Mouse (Mus musculus): ENCODE measurements at regions not wholly inside any gene's neighbourhood (a gene's known extent, or its start where the extent isn't known, plus 50 kb on each side); places are given as distances from the start of the nearest gene placed in this dataset.

DNA sequence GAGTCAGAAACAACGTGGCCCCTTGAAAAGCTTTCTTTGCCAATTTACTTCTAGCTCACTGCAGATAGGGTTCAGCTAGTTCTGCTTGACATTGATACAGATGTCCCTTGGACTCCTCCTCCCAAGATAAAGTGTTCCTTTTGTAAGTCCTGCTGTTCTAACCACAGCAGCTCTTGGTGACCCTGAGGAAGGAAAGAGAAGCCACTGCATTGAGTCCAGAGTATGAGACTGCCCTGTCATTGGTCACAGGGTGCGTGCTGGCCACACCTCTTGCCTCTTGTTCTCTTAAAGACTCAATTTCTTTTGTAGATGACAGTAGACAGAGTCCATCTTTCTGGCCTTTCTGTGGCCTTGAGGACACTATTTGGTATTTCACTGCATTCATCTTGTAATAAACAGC lies 74.7 kb upstream of the Zc3h12c start:
- DNase-seq (ENCODE audit: low read depth, low spot score), result no peak

DNA sequence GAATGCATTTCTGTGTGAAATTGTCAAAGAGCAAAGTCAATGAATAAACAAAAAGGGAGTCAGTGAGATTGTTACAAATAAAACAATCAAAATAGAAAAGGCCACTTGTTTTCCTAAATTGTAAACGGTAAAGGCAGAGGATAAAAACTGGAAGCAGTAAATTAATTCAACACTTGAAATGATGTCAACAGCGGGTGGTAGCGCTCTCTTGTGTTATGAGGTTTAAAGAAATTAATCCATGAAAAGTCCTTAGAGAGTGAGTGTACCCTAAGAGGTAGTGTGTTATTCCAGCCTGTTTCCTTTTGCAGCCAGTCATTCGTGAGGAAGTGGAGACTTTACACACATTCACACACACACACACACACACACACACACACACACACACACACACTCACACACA lies 73.2 kb upstream of the Zc3h12c start:
- no peak for DNase-seq (ENCODE audit: low read depth, low spot score)

DNA sequence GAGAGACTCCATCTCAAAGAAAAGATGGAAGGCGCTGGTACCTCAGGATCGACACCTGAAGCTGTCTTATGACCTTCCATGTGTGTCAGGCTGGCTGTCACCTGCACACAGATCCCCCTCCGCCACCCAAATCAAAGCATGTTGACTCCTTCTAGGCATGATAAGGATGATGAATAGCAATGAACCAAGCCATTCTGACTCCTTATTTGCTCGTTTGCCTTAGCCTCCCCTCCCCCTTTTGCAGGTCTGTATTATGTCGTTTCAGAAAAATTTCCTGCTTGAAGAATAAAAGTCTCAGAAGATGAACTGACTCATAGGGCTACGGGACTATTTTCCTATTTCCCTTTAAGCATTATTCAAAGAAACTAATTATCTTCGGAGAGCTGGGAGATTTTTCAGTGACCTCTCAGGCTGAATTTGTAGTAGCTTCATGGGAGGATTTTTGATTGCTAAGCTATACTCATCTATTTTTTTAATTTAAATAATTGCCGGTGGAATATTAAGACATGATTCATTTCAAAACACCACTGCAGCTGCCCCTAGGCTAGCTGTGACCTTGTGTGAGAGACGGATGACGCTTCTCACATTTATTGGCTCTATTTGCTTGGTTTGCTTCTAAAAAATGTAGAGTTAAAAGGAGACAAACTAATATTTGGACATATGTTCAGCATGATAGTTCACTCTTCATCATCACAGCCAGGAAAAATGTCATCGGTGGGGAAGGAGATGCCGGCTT lies 72.4 kb upstream of the Zc3h12c start:
- no peak for DNase-seq (ENCODE audit: low read depth, low spot score)

DNA sequence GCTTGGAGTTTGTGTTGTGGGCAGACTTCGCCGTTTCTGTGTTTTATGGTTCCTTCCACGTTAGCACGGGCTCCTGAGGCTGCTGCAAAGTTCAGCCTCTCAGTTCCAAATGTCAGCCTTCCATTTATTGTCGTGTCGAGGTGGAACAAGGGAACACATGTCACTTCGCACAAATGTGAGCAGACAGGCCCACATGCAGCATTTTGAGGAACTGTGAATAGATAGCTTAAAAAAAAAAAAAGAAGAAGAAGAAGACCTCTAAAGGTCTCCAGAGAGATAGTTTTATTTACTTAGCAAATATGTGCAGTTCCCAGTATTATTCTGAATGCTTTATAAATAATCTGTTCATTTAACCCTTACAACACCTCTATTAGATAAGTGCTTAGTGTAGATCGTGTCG lies 66.4 kb upstream of the Zc3h12c start:
- no peak for DNase-seq (ENCODE audit: low read depth, low spot score)

DNA sequence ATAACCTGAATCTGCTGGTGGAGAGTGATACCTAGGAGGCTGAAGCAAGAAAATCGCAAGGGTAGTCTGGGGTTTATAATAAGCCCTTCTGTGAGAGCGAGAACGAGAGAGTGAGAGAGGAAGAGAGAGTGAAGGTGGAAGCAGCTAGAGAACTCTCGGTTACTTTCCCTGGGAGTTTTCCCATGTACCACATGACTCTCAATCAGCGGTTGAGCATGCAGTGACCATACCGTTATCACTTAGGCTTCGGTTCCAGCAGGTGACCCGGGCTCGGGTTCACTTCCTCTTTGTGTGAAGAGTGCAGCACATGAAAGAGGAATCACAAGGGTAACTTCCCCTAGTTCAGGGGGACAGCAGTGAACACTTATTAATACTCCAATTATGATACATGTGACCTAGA lies 61.2 kb upstream of the Zc3h12c start:
- DNase-seq (ENCODE audit: low read depth, low spot score), result no peak

DNA sequence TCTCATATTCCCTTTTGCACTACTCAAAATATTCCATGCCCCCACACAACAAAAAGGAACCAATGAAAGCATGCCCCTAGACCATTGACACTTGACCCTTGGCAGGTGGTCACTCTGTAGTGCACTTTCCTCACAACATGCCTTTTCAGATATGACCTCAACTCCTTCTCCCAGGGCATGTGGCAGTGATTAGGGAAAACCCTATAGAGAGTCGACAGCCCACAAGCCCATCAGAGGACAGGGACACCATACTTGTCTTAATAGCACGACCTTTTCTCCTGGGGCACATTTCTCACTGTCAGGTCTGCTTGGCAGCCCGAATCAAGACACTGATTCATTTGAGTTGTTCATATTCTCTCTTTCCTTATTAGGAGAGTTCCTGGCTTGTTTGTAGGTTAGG lies 57.3 kb upstream of the Zc3h12c start:
- DNase-seq (ENCODE audit: low read depth, low spot score), result no peak

DNA sequence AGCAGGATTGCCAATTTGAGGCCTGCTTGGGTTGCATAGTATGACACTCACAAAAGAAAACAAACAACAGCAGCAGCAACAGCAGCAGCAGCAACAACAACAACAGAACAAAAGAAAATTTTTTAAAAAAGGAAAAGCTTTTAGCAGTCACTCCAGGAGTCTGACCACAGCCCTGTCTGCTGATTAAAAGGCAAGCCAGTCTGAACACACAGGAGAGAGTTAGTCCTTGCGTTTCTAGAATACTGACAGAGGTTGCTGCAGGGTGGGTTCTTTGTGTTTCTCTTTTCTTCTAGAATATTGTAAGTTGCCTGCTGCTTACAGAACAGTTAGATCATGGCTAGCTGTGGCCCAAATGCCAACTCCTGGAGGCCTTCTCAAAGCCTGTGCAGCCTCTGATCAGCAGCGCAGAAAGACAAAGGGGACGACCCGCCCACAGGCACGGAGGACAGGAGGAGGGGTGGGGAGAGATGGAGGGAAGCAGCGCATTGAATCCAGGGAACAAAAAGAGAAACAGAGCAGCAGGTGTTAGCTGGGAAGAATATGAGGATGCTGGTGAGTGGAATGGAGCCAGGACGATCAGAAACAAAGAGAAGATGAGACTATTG lies 55.2 kb upstream of the Zc3h12c start:
- peak; percentile 57 for DNase-seq (ENCODE audit: low read depth, low spot score)

All from brain, embryonic 18.5 days (tissue).